Mouse (Mus musculus) lung, postnatal 0 days (tissue): ENCODE results near the gene Ddx27.

Experiments
- CTCF ChIP-seq: IDR thresholded peaks from 2 replicates; pipeline ENCODE4 v1.5.1; 2016; ENCODE audit warnings: antibody characterized with exemption, mild to moderate bottlenecking
- EP300 ChIP-seq: IDR thresholded peaks from 2 replicates; pipeline ENCODE4 v1.6.1; 2016; ENCODE audit warnings: antibody characterized with exemption, mild to moderate bottlenecking, control low read depth

- no peak for TF ChIP-seq CTCF
- no peak for TF ChIP-seq EP300
Measured at GRCm38 (mm10) chr2:167064601-167065295, 49.8 kb downstream of the Ddx27 start.
